Mouse (Mus musculus): ENCODE measurements around the gene Zfp513. TPM values are rescaled to one million over a fixed set of nuclear protein-coding genes. Genes with fewer than 3 reads are reported as not detected.
A peak's percentile ranks its signal among the peaks of the same experiment; 100 is the strongest.

Gene Zfp513
- total and polyA plus RNA-seq, 3 experiments: 3.6 to 10.2 (median 7.4) TPM

- no peak for DNase-seq (ENCODE audit: extremely low read depth)
- Histone ChIP-seq H3K9me3 (replicated peaks; ENCODE audit: low read length) (no peaks in the 10 kb centered on the region), H3K4me2 (ENCODE audit: insufficient read depth, low read depth, poor library complexity, severe bottlenecking) (peak overlapping the region; percentile 52; the same call in 1 of the 2 replicates), H3K27ac (ENCODE audit: insufficient read depth, low read depth) (no peak overlapping the region), H3K9ac (ENCODE audit: insufficient read depth, low read depth) (peak overlapping the region; percentile 35), H3K36me3 (replicated peaks in 1 of 2; ENCODE audit: control insufficient read depth in 1 of 2, insufficient read depth in 1 of 2, low read length in 1 of 2) (peaks cover 30 to 38% of the 10 kb centered on the region in 2 experiments), H3K79me2 (replicated peaks; ENCODE audit: control insufficient read depth, extremely low read depth, insufficient read depth, poor library complexity, severe bottlenecking) (peaks cover 19% of the 10 kb centered on the region), H3K27me3 (replicated peaks) (peaks cover 1% of the 10 kb centered on the region), H3K4me1 (ENCODE audit: control insufficient read depth in 1 of 2, insufficient read depth in 2 of 2) (peaks cover 0 to 10% of the 10 kb centered on the region in 2 experiments; a peak in 2 of 4 replicates), H3K4me3 (replicated peaks in 1 of 3; ENCODE audit: low read depth in 2 of 3, low read length in 2 of 3, poor library complexity in 1 of 3) (peak overlapping the region; percentile 63 to 87 (median 85))
- TF ChIP-seq MXI1 (IDR thresholded peaks at IDR 0.05; ENCODE audit: low read depth, low read length) (no peak), ZMIZ1 (IDR thresholded peaks at IDR 0.05; ENCODE audit: low read depth, low read length) (no peak), POLR2AphosphoS2 (IDR thresholded peaks at IDR 0.05; ENCODE audit: low read depth, low read length) (no peak), SMC3 (IDR thresholded peaks at IDR 0.05; ENCODE audit: low read depth, low read length) (no peak), MAX (IDR thresholded peaks at IDR 0.05; ENCODE audit: low read length) (no peak), JUN (IDR thresholded peaks at IDR 0.05; ENCODE audit: insufficient read depth, low read depth, low read length) (no peak), USF2 (conservative IDR thresholded peaks at IDR 0.05; ENCODE audit: low read depth, low read length) (no peak), ZKSCAN1 (IDR thresholded peaks at IDR 0.05; ENCODE audit: borderline replicate concordance, low read depth, low read length) (no peak), ZC3H11A (IDR thresholded peaks at IDR 0.05; ENCODE audit: low read depth, low read length) (no peak), IRF4 (IDR thresholded peaks at IDR 0.05; ENCODE audit: low read depth, low read length) (no peak), TCF12 (IDR thresholded peaks at IDR 0.05; ENCODE audit: low read depth, low read length) (no peak), UBTF (IDR thresholded peaks at IDR 0.05; ENCODE audit: low read depth, low read length) (no peak), USF1 (IDR thresholded peaks at IDR 0.05; ENCODE audit: low read depth, low read length) (no peak), JUND (conservative IDR thresholded peaks at IDR 0.05; ENCODE audit: low read depth, low read length) (no peak), ETS1 (conservative IDR thresholded peaks at IDR 0.05; ENCODE audit: low read depth, low read length) (no peak), MAFK (IDR thresholded peaks at IDR 0.05; ENCODE audit: insufficient replicate concordance, low read length) (no peak), TBP (conservative IDR thresholded peaks at IDR 0.05; ENCODE audit: low read depth, low read length) (no peak), NELFE (IDR thresholded peaks at IDR 0.05; ENCODE audit: low read depth, low read length) (no peak), RCOR1 (conservative IDR thresholded peaks at IDR 0.05; ENCODE audit: low read depth, low read length) (no peak)
- dilution Hi-C loops (cut with MboI; ENCODE audit: extremely low pct_ligation_motif_present, extremely low pct_unique_long_range_greater_than_20kb, low sequenced_read_pairs) (no loop called here), in situ Hi-C loops (cut with MboI; ENCODE audit: low pct_ligation_motif_present, low pct_unique_long_range_greater_than_20kb, low sequenced_read_pairs) (no loop called here)
These were observed 40.1 kb upstream of the Zfp513 start for GRCm38 (mm10) chr5:31242191-31242590.

DNA sequence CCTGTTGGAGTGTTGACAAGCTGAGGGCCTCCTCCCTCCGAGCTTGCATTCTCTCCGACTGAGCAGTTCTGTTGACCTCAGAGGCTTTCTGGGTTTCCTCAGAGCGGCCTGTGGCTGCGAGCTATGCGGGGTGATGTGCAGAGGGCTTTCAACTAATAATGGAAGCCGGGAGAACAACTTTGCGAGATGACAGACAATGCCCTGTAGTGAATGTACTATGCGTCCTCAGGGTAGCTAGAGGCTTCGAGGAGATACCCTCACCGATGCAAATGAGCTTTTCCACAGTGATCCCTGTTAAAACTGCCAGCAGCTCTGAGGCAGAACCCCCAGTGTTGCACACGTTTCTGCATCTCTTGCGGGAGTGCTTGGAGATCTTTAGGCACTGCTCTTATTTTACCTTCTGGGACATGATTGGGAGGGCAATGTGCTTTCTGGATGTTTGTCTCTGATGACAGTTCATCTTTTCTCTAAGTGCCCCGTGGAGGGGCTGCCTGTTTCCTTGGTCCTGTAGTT is 39.5 kb upstream of the Zfp513 start:
- peak overlapping the region; percentile 52 for H3K4me2 ChIP-seq (ENCODE audit: insufficient read depth, low read depth, poor library complexity, severe bottlenecking)
- peaks cover 0 to 10% of the 10 kb centered on the region in 2 experiments; a peak in 2 of 4 replicates for H3K4me1 ChIP-seq (ENCODE audit: control insufficient read depth in 1 of 2, insufficient read depth in 2 of 2)
- peaks cover 19% of the 10 kb centered on the region for H3K79me2 ChIP-seq (replicated peaks; ENCODE audit: control insufficient read depth, extremely low read depth, insufficient read depth, poor library complexity, severe bottlenecking)
- H3K9me3 ChIP-seq (replicated peaks; ENCODE audit: low read length): no peaks in the 10 kb centered on the region
- no peak for TF ChIP-seq CTCF (conservative IDR thresholded peaks at IDR 0.05 in 1 of 2, IDR thresholded peaks at IDR 0.05 in 1 of 2; ENCODE audit: low read depth in 2 of 2, low read length in 2 of 2)
- peak; percentile 19; the same call in 1 of the 2 replicates for TF ChIP-seq IRF4 (IDR thresholded peaks at IDR 0.05; ENCODE audit: low read depth, low read length)
- TF ChIP-seq E2F4 (IDR thresholded peaks at IDR 0.05; ENCODE audit: insufficient replicate concordance, low read depth, low read length): no peak
- peak; percentile 3; the same call in 1 of the 2 replicates for TF ChIP-seq MXI1 (IDR thresholded peaks at IDR 0.05; ENCODE audit: low read depth, low read length)
- TF ChIP-seq MAZ (IDR thresholded peaks at IDR 0.05; ENCODE audit: low read depth, low read length): no peak
- peak; percentile 10; the same call in 1 of the 2 replicates for TF ChIP-seq NELFE (IDR thresholded peaks at IDR 0.05; ENCODE audit: low read depth, low read length)
- no peak for TF ChIP-seq ETS1 (conservative IDR thresholded peaks at IDR 0.05; ENCODE audit: low read depth, low read length)
- H3K36me3 ChIP-seq (replicated peaks in 1 of 2; ENCODE audit: control insufficient read depth in 1 of 2, insufficient read depth in 1 of 2, low read length in 1 of 2): peaks cover 27 to 33% of the 10 kb centered on the region in 2 experiments
- no peak overlapping the region for H3K27ac ChIP-seq (ENCODE audit: insufficient read depth, low read depth)
- H3K9ac ChIP-seq (ENCODE audit: insufficient read depth, low read depth): peak overlapping the region; percentile 35
- dilution Hi-C loops (cut with MboI; ENCODE audit: extremely low pct_ligation_motif_present, extremely low pct_unique_long_range_greater_than_20kb, low sequenced_read_pairs) (no loop called here), in situ Hi-C loops (cut with MboI; ENCODE audit: low pct_ligation_motif_present, low pct_unique_long_range_greater_than_20kb, low sequenced_read_pairs) (no loop called here)
- H3K27me3 ChIP-seq (replicated peaks): peaks cover 2% of the 10 kb centered on the region
- DNase-seq (ENCODE audit: extremely low read depth): no peak
- H3K4me3 ChIP-seq (replicated peaks in 1 of 3; ENCODE audit: low read depth in 2 of 3, low read length in 2 of 3, poor library complexity in 1 of 3): peak overlapping the region; percentile 63 to 87 (median 85)

Data from CH12.LX (cell line).